Mouse (Mus musculus) hindbrain, embryonic 16.5 days (tissue): ENCODE results near the gene 1110051M20Rik. TPM values are rescaled to one million over a fixed set of nuclear protein-coding genes. Genes with fewer than 3 reads are reported as not detected.
A peak's percentile ranks its signal among the peaks of the same experiment; 100 is the strongest.

Experiments
- ATAC-seq: fragments of 200-750 bp; cut with Nextera tagmentation; 2 replicates; pipeline ENCODE4 v1.8.0; 2017; ENCODE audit warnings: moderate TSS enrichment, moderate library complexity
- H3K27ac ChIP-seq: fragments of 300-500 bp; sonication (generic); 2 replicates; pipeline ENCODE4 v1.5.1; 2014; ENCODE audit warnings: low read depth, mild to moderate bottlenecking, control low read depth, low read length, moderate library complexity
- H3K27me3 ChIP-seq: fragments of 300-500 bp; sonication (generic); replicated peaks from 2 replicates; pipeline ENCODE4 v1.6.1; 2014; ENCODE audit warnings: low read length; ENCODE audit not compliant: control insufficient read depth, insufficient read depth
- H3K36me3 ChIP-seq: fragments of 300-500 bp; sonication (generic); 2 replicates; pipeline ENCODE4 v1.6.1; 2014; ENCODE audit warnings: mild to moderate bottlenecking, low read length, moderate library complexity, mixed read lengths; ENCODE audit not compliant: control insufficient read depth, insufficient read depth
- H3K4me1 ChIP-seq: fragments of 300-500 bp; sonication (generic); 2 replicates; pipeline ENCODE4 v1.6.1; 2014; ENCODE audit warnings: low read depth, low read length; ENCODE audit not compliant: control insufficient read depth, insufficient read depth
- H3K4me2 ChIP-seq: fragments of 300-500 bp; sonication (generic); 2 replicates; pipeline ENCODE4 v1.6.1; 2014; ENCODE audit warnings: mild to moderate bottlenecking, low read length, control low read depth, moderate library complexity
- H3K4me3 ChIP-seq: fragments of 300-500 bp; sonication (generic); 2 replicates; pipeline ENCODE4 v1.5.1; 2014; ENCODE audit warnings: mild to moderate bottlenecking, low read length, control low read depth, moderate library complexity
- H3K9ac ChIP-seq: fragments of 300-500 bp; sonication (generic); 2 replicates; pipeline ENCODE4 v1.6.1; 2014; ENCODE audit warnings: low read depth, mild to moderate bottlenecking, control low read depth, low read length, moderate library complexity
- H3K9me3 ChIP-seq: fragments of 300-500 bp; sonication (generic); 2 replicates; pipeline ENCODE4 v1.6.1; 2014; ENCODE audit warnings: mild to moderate bottlenecking, low read length, moderate library complexity; ENCODE audit not compliant: control insufficient read depth
- WGBS: fragments of 180-500 bp; shearing (Covaris S2); extraction: QIAGEN DNeasy Blood & Tissue Kit; methylation state at CpG from one replicate; pipeline ENCODE4 v1.1.7; 2014; 5-methylcytosine and 5-hydroxymethylcytosine counted together
- polyA plus RNA-seq: library from polyadenylated mRNA; unstranded; fragments of >200 nt; fragmentation: Nextera tagmentation; extraction: Ambion mirVana; gene quantifications from 2 replicates; pipeline ENCODE4 v1.2.1, GENCODE M21; 2015

Gene 1110051M20Rik
- polyA plus RNA-seq, 1 experiment from 2014 or later = 163 TPM

DNA sequence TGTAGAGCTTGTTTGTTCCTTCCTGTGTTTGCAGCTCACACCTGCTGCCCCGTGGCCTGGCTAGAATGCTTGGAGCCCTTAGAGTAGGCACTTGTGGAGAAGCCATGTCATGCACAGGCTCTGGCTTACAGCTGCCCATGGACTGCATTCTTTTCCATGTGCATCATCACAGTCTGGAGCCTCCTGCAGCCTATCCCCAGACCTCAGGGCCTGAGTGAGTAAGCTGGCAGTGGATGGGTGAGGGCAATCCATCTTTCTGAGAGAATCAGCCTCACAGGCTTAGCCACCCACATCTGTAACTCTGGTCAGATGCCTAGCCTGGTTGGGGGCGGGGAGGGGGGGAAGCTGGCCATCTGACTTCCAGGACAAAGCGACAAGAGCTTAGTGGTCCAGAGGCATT lies 145.3 kb downstream of the 1110051M20Rik start:
- no peak overlapping the region for H3K4me3 ChIP-seq
- 69% methylated on average over 3 of the region's 3 CpGs for WGBS
- H3K36me3 ChIP-seq = peaks cover 2% of the 10 kb centered on the region; the same call in 1 of the 2 replicates
- peak; percentile 24; the same call in 1 of the 2 replicates for ATAC-seq
- H3K4me2 ChIP-seq = no peak overlapping the region
- H3K9ac ChIP-seq = no peak overlapping the region
- no peaks in the 10 kb centered on the region for H3K27me3 ChIP-seq
- no peaks in the 10 kb centered on the region for H3K9me3 ChIP-seq
- no peaks in the 10 kb centered on the region for H3K4me1 ChIP-seq
- H3K27ac ChIP-seq = no peak overlapping the region

DNA sequence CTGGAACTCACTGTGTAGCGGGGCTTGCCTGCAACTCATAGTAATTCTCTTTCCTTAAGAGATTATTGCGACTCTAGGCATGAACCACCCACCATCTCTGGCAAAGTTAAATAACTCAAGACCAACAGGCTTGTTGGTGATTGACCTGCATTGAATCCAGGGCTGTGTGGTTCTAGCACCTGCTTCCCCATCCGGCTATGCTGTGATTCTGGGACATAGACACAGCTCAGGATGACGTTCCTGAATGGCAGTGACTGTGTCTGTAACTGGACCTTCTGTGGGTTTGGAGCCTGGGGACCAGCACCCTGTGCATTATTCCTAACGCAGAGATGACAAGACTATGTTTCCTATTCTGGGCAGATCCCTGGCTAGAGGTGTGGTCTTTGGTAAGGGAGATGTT lies 148.6 kb downstream of the 1110051M20Rik start:
- Histone ChIP-seq H3K4me3 (no peak overlapping the region), H3K4me1 (peaks cover 3% of the 10 kb centered on the region; the same call in 1 of the 2 replicates), H3K4me2 (no peak overlapping the region), H3K9ac (no peak overlapping the region), H3K9me3 (no peaks in the 10 kb centered on the region), H3K27ac (no peak overlapping the region), H3K27me3 (no peaks in the 10 kb centered on the region), H3K36me3 (no peaks in the 10 kb centered on the region)
- whole genome bisulfite sequencing = 95% methylated on average over 5 of the region's 5 CpGs
- no peak for ATAC-seq

DNA sequence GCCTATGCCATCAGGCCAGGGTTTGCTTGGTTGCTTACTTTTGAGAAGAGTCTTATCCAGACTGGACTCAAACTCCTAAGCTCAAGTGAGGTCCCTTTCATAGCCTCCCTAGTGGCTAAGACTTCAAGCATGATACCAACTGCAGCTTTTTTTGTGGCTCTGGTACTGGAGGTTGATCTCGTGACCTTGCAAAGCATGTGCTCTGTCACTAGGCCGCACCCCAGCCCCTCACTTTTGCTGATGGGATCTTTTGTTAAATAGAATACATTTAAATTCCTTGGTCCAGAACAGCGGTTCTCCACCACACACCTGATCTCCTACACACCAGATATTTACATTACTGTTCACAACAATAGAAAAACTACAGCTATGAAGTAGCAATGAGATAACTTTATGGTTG lies 150.3 kb downstream of the 1110051M20Rik start:
- H3K4me3 ChIP-seq = no peak overlapping the region
- no peak overlapping the region for H3K9ac ChIP-seq
- ATAC-seq = no peak
- H3K27me3 ChIP-seq = no peaks in the 10 kb centered on the region
- H3K4me1 ChIP-seq = peaks cover 3% of the 10 kb centered on the region; the same call in 1 of the 2 replicates
- H3K27ac ChIP-seq = no peak overlapping the region
- 95% methylated on average over 3 of the region's 3 CpGs for WGBS
- H3K36me3 ChIP-seq = no peaks in the 10 kb centered on the region
- no peaks in the 10 kb centered on the region for H3K9me3 ChIP-seq
- no peak overlapping the region for H3K4me2 ChIP-seq

DNA sequence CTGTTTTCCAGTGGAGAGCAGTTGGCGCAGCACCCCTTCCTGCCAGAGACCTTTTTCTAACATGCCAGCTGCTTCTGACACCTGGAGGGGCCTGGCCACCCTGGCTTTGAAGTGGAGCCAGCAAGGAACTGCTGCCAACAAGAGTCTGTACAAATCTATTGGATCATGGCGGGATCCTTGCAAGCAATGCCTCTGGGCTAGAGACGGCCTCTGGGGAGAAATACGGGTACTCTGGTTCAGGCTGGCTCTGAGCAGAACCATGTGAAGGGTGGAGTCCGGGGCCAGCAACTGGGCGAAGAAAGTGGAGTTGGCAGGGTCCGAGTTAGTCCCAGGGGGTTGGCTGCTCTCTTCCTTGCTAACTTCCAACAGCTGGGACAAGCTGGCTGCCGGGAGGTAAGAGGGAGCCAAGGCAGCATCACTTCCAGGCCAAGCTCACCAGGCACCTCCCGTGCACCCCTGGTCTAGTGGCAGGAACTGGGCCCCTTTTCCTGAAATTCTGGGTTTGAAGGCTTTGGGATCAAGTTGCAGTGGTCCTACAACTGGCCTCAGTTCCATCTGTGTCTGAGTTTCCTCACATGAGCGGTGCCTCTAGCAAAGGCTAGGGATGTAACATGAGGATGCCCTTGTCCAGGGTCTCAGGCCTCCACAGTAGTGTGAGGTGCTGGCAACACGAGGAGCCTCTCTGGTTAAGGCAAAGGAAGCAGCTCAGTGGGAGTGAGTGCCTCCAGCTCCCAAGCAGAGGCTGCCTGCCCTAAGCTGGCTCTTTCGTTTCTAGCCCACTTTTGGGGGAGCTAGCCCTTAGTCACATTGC lies 153.1 kb downstream of the 1110051M20Rik start:
- no peaks in the 10 kb centered on the region for H3K9me3 ChIP-seq
- H3K4me2 ChIP-seq = no peak overlapping the region
- H3K36me3 ChIP-seq = no peaks in the 10 kb centered on the region
- peaks cover 3% of the 10 kb centered on the region; the same call in 1 of the 2 replicates for H3K4me1 ChIP-seq
- no peak overlapping the region for H3K4me3 ChIP-seq
- H3K27ac ChIP-seq = no peak overlapping the region; the same call in 1 of the 2 replicates
- H3K9ac ChIP-seq = no peak overlapping the region
- peak; percentile 47 for ATAC-seq
- WGBS = 61% methylated on average over 12 of the region's 12 CpGs
- no peaks in the 10 kb centered on the region for H3K27me3 ChIP-seq

DNA sequence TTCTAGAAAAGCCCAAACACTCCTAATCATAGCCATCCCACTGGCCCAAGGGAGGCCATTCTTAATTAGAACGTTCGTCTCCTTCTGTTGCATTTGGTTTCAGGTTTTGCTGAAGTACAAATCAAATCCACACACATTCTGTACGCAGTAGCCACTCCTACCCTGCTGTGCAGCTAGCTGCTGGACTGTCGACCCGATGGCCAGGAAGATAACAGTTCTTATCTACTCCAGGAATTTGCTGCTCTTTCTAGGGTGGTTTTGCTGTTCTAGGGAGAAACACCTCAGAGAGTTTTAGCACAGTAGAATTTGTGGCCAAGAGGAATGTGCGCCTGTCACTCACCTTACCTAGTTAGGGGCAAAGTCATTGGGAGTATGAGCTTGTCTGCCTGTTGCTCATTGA lies 156.9 kb downstream of the 1110051M20Rik start:
- Histone ChIP-seq H3K9ac (no peak overlapping the region), H3K36me3 (no peaks in the 10 kb centered on the region), H3K9me3 (no peaks in the 10 kb centered on the region), H3K27ac (no peak overlapping the region), H3K4me1 (peaks cover 3% of the 10 kb centered on the region; the same call in 1 of the 2 replicates), H3K4me3 (no peak overlapping the region), H3K4me2 (no peak overlapping the region), H3K27me3 (no peaks in the 10 kb centered on the region)
- no peak for ATAC-seq
- 80% methylated on average over 6 of the region's 6 CpGs for WGBS

DNA sequence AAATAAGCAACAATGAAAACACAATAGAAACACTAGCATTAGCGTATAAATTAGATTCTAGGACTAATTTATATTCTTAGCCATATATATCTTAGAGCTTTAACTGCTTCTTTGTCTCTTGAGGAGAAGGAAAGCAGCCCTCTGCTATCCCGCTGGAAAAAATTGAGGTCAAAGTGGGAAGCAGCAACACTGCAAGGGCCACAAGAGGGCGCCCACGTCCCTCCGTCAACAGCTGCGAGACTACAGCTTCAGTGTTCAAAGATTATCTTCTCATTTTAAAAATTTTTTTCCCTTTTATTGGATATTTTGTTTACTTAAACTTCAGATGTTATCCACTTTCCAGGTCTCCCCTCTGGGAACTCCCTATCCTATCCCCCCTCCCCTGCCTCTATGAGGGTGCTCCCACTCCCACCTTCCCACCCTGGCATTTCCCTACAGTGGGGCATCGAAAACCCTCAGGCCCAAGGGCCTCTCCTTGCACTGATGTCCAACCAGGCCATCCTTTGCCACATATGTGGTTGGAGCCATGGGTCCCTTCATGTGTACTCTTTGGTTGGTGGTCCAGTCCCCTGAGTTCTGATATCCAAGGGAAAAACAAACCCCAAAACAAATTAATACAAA lies 158.5 kb downstream of the 1110051M20Rik start:
- H3K27me3 ChIP-seq = no peaks in the 10 kb centered on the region
- H3K4me2 ChIP-seq = no peak overlapping the region
- WGBS = 12% methylated on average over 7 of the region's 7 CpGs
- ATAC-seq = peak; percentile 7; the same call in 1 of the 2 replicates
- no peak overlapping the region for H3K27ac ChIP-seq
- H3K9ac ChIP-seq = no peak overlapping the region
- no peak overlapping the region for H3K4me3 ChIP-seq
- H3K9me3 ChIP-seq = no peaks in the 10 kb centered on the region
- peaks cover 2% of the 10 kb centered on the region; the same call in 1 of the 2 replicates for H3K4me1 ChIP-seq
- H3K36me3 ChIP-seq = no peaks in the 10 kb centered on the region; the same call in 1 of the 2 replicates

DNA sequence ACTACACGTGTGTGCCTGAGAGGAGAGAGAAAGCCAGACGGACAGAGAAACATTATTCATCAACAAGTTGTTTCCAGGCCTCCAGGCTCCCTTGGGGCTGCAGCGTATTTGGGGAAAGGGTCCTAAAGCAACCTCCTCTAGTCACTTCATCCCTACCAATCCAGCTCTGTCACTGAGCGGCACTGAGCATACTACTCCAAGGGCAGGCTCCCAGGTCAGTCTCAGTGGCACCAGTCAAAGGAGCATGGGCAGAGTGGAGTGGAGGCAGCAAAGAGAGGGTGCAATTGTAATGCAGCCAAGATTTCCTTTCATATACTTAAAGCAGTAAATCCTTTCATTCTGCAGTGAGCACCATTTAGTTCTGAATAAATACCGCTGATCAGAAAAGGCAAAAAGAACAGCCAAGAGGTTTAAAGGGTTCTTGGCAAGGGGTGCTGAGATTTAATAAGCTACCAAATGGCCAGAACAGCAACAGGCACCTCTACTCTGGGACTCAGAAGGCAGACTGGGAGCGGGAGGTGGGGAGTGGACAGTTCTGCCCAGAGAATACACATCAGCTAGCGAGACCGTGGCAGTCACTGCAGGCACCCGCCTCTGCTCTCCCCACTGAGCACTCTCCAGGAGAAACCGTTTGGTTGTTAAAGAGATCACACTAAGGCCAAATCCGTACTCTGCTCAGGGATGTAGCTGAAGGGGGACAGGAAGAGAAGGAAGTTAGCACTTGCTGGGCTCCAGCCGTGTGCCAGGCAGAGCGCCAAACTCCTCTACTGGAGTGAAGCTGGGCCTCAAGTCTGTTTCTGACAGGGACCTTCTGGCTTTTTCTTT lies 159.9 kb downstream of the 1110051M20Rik start:
- Histone ChIP-seq H3K9me3 (no peaks in the 10 kb centered on the region), H3K4me1 (no peaks in the 10 kb centered on the region; the same call in 1 of the 2 replicates), H3K9ac (no peak overlapping the region; the same call in 1 of the 2 replicates), H3K27ac (0 out of 2 replicates have a peak overlapping the region, but pooled peaks have one; percentile 35), H3K36me3 (no peaks in the 10 kb centered on the region; the same call in 1 of the 2 replicates), H3K27me3 (no peaks in the 10 kb centered on the region), H3K4me3 (no peak overlapping the region), H3K4me2 (no peak overlapping the region)
- ATAC-seq = peak; percentile 62
- WGBS = 45% methylated on average over 13 of the region's 13 CpGs

DNA sequence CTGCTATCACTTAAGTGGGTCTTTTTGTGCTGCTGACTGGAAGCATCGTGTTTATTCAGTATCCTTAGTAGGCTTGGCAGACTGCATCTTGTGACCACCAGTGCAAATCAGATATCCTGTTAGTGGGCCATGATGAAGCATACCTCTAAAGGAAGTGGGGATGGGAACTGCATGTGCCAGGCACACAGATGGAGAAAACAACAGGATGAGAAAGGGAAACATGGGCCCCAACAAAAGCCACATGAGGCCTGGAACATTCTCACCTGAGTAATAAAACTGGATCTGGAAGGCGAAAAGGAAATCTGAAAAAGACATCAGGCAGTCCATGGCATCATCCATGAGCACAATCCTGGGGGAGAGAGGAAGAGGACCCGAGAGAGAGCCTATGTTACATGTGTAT lies 160.5 kb downstream of the 1110051M20Rik start:
- 82% methylated on average over 3 of the region's 3 CpGs for WGBS
- H3K36me3 ChIP-seq = no peaks in the 10 kb centered on the region; the same call in 1 of the 2 replicates
- no peak overlapping the region for H3K27ac ChIP-seq
- no peak for ATAC-seq
- no peak overlapping the region for H3K4me2 ChIP-seq
- no peaks in the 10 kb centered on the region; the same call in 1 of the 2 replicates for H3K4me1 ChIP-seq
- no peaks in the 10 kb centered on the region for H3K9me3 ChIP-seq
- H3K4me3 ChIP-seq = no peak overlapping the region
- H3K9ac ChIP-seq = no peak overlapping the region
- H3K27me3 ChIP-seq = no peaks in the 10 kb centered on the region
